Mouse (Mus musculus): ENCODE data around the gene Snap47. TPM values are rescaled to one million over a fixed set of nuclear protein-coding genes. Genes with fewer than 3 reads are reported as not detected.

The Snap47 gene
- polyA plus RNA-seq, 1 experiment from 2014 or later, result 189 TPM

GRCm38 (mm10) chr11:59364007-59364406 lies 87.0 kb downstream of the Snap47 start:
- 0 out of 2 replicates have a peak, but pooled peaks cover 6% of the 10 kb centered on the region for H3K27me3 ChIP-seq
- H3K4me1 ChIP-seq, result peaks cover 9% of the 10 kb centered on the region
- H3K4me2 ChIP-seq (replicated peaks), result no peak overlapping the region
- no peak overlapping the region for H3K27ac ChIP-seq (replicated peaks)
- no peaks in the 10 kb centered on the region for H3K9me3 ChIP-seq
- 87% methylated on average over 9 of the region's 9 CpGs for WGBS
- no peak for ATAC-seq (ENCODE audit: low FRiP score, low read depth)
- H3K4me3 ChIP-seq, result no peak overlapping the region
- H3K36me3 ChIP-seq, result no peaks in the 10 kb centered on the region
- no peak overlapping the region for H3K9ac ChIP-seq (replicated peaks)

DNA sequence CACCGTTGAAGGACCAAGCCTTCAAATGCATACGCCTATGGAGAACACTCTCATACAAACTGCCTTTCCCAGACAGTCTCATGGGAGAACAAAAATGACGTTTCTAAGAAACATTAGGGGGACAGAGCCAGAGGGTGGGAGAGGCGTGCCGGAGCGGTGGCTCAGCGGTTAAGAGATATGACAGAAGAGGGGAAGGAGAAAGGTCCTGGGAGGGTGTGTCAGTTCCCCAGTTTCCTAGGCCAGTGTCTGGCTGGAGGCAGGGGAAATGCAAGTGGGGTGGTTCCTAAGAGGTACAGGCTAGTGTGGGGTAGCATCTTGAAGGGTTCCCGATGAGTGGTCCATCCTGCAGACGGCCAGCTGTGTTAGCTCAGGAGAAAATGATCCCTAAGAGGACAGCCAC lies 89.7 kb downstream of the Snap47 start:
- H3K4me1 ChIP-seq, result peaks cover 6% of the 10 kb centered on the region
- H3K9me3 ChIP-seq, result no peaks in the 10 kb centered on the region
- no peak overlapping the region for H3K4me2 ChIP-seq (replicated peaks)
- H3K27ac ChIP-seq (replicated peaks), result no peak overlapping the region
- H3K4me3 ChIP-seq, result no peak overlapping the region
- H3K36me3 ChIP-seq, result no peaks in the 10 kb centered on the region
- no peak for ATAC-seq (ENCODE audit: low FRiP score, low read depth)
- no peak overlapping the region for H3K9ac ChIP-seq (replicated peaks)
- 0 out of 2 replicates have a peak, but pooled peaks cover 6% of the 10 kb centered on the region for H3K27me3 ChIP-seq
- 91% methylated on average over 9 of the region's 9 CpGs for WGBS

Other genes starting within 250 kb of the Snap47 start
- 84.3 and 89.4 TPM in 2 replicates for gene Mrpl55, start 248.7 kb downstream of the Snap47 start, polyA plus RNA-seq (2016; fragmentation: Nextera tagmentation; extraction: Ambion mirVana)
- gene 2310033P09Rik, start 242.9 kb downstream of the Snap47 start, polyA plus RNA-seq (2016; fragmentation: Nextera tagmentation; extraction: Ambion mirVana), result 35.0 and 36.4 TPM in 2 replicates
- 539 and 564 TPM in 2 replicates for gene Arf1, start 222.9 kb downstream of the Snap47 start, polyA plus RNA-seq (2016; fragmentation: Nextera tagmentation; extraction: Ambion mirVana)
- 2.0 and 3.7 TPM in 2 replicates for gene Wnt3a, start 160.4 kb downstream of the Snap47 start, polyA plus RNA-seq (2016; fragmentation: Nextera tagmentation; extraction: Ambion mirVana)
- gene Wnt9a, start 144.3 kb downstream of the Snap47 start, polyA plus RNA-seq (2016; fragmentation: Nextera tagmentation; extraction: Ambion mirVana), result 7.3 and 8.1 TPM in 2 replicates
- 0.14 TPM in 1 of 2 replicates, not detected in the other for gene Prss38, start 75.5 kb downstream of the Snap47 start, polyA plus RNA-seq (2016; fragmentation: Nextera tagmentation; extraction: Ambion mirVana)
- gene Jmjd4, start 1.1 kb downstream of the Snap47 start, polyA plus RNA-seq (2016; fragmentation: Nextera tagmentation; extraction: Ambion mirVana), result 13.5 and 13.6 TPM in 2 replicates
- gene Zfp867, start 21.3 kb upstream of the Snap47 start, polyA plus RNA-seq (2016; fragmentation: Nextera tagmentation; extraction: Ambion mirVana), result 11.3 and 12.0 TPM in 2 replicates
- 28.5 and 29.1 TPM in 2 replicates for gene Zkscan17, start 75.6 kb upstream of the Snap47 start, polyA plus RNA-seq (2016; fragmentation: Nextera tagmentation; extraction: Ambion mirVana)
- 0.18 TPM in 1 of 2 replicates, not detected in the other for gene Nlrp3, start 90.4 kb upstream of the Snap47 start, polyA plus RNA-seq (2016; fragmentation: Nextera tagmentation; extraction: Ambion mirVana)
- gene Olfr222, start 125.0 kb upstream of the Snap47 start, polyA plus RNA-seq (2016; fragmentation: Nextera tagmentation; extraction: Ambion mirVana), result not detected in 2 replicates
- gene Olfr223, start 142.1 kb upstream of the Snap47 start, polyA plus RNA-seq (2016; fragmentation: Nextera tagmentation; extraction: Ambion mirVana), result not detected in 2 replicates
- gene Mprip, start 210.1 kb upstream of the Snap47 start, polyA plus RNA-seq (2016; fragmentation: Nextera tagmentation; extraction: Ambion mirVana), result 73.0 and 75.6 TPM in 2 replicates

Data from midbrain, embryonic 12.5 days (tissue).